Mouse (Mus musculus) thymus, postnatal 4 days (tissue): ENCODE results near the gene Sp8.
A peak's percentile ranks its signal among the peaks of the same experiment; 100 is the strongest.

Source experiments
- DNase-seq: peaks from one replicate; pipeline ENCODE4 v3.0.0; 2021

The Sp8 gene

GRCm38 (mm10) chr12:118846221-118846620, at the start of gene Sp8:
Sp8 (plus strand) TSS chr12:118846329.
- DNase-seq = no peak

- DNase-seq = no peak
Observed at GRCm38 (mm10) chr12:118811328-118811961, 34.7 kb upstream of the Sp8 start.

DNA sequence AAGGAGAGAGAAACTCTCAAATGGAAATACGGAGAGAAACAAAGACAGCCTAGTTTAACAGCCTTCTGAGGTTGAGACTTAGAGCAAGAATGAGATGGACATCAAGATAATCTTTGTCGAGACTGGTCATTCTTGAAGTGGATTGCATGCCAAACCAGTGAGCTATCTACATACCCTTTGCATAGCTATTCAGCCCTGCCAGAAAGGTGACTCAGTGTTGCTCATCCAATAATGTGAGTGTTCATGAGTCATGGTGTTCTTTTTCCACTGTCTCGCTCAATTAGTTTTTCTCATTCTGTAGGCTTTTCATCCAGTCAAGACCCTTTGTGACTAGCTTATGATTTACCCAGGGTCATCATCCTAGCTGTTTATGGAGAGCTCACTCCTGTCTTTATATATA, 31.6 kb upstream of the Sp8 start:
- no peak for DNase-seq

DNA sequence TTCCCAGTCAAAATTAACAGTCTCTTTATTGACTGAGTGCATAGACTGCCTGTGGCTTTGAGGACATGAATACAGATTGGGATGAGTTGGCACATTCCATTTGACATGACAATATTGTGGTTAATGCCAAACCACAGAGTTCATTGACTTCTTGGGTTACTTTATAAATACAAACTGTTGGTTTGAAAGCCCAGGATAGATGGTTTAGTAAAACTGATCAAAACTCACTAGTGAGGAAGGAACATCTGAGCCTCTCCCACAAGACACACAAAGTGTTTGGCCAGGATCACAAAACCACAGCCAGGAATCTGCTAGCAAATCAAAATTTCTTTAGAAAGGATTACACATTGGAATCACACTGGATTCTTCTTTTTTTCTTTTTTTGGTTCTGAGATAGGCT, 30.0 kb upstream of the Sp8 start:
- no peak for DNase-seq

DNA sequence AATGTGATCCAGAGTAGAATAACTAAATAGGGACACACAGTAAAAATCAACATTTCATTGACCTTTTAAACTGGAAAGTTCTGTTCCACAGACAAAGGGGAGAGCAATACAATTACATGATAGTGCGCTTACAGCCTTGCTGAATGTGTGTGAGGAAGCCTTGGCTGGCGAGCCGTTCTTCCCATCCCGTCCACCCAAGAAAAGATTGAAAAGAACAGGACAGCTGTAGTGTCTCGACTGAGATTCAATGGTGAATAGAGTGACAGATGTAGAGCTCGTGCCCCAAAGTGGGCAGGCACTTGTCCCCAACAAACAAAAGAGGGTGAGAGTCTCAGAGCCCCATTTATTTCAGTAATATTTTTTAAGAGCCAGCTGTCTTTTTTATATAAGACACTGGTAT, 16.2 kb upstream of the Sp8 start:
- DNase-seq = no peak

DNA sequence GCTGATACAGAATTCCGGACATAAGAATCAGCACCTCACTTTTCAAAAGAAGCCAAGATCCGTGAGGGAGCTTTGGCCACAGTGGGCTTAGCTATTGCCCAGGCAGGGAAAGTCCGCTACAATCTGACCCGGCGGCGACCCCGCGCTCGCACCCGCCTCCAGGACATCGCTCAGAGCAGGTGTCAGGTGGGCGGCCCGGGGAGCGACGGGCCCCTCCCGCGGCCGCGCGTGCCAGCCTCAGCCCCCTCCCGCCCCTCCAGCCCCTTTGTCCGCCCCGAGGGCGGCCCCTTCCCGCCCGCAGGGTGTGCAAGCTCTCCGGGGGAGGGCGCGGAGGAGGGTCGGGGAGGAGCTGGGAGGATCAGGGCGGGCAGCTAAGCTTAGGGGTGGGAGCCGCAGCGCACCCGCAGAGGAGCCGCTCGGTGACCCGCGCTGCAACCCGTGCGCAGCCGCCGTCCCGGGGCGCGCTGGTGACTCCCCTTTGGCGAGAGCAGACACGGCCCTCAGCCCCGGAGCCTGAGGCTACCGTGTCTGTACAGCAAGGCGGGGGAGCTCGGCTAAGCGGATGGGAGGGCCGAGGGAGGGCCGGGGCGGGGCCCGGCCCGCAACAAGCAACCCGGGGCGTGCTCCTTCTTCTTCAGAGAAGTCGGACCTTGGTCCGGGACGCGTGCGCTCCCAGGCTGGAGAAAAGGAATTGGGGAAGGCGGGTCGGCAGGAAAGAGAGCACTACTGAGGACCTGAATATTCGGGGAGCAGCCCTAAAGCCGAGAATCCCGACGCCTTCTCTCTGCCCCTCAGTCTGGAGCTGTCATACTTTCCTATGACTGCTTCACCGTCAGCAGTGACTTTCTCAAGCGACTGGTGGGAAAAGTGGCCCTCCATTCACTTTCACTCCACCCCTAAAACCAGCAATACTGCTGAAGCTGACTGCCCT, 9.5 kb upstream of the Sp8 start:
- DNase-seq = peak; percentile 16

DNA sequence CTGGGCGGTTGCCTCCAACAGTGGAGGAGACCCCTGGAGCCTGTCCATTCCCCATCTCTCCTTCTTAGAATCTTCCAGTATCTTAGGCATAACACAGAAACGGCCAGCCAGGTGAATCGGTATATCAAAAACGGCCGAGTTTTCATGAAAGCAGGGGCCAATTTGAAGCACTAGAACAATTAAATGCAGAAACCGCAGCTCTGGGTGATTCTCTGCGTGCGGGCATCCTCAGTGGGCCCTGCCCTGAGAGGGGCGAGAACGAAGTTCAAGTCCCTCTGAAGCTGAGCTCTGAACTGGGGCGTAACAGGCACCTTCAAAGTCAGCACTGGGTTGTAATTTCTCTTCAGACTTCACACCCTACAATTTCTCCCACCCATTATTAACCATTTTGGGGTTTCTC, 8.8 kb upstream of the Sp8 start:
- DNase-seq = no peak

GRCm38 (mm10) chr12:118838260-118838659, 7.9 kb upstream of the Sp8 start:
- DNase-seq = no peak

GRCm38 (mm10) chr12:118839398-118839797, 6.7 kb upstream of the Sp8 start:
- DNase-seq = no peak

DNA sequence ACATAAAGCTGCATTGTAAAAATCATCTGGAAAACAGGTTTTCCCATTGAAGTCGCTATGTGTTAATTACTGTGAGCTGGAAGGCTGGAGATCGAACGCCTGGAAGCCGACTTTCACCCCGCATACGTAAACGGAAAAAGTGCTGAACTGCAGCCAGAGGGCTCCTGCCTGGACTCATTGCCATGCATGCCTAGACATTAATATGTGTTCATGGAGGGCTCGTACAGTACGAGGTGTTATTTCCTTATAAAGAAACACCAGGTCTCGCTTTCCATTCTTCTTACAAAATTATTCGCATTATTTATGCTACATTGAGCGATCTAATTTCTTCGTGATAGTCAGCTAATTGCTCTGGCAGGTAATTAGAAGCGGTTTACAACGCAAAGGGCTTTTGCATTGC, 5.8 kb upstream of the Sp8 start:
- no peak for DNase-seq

DNA sequence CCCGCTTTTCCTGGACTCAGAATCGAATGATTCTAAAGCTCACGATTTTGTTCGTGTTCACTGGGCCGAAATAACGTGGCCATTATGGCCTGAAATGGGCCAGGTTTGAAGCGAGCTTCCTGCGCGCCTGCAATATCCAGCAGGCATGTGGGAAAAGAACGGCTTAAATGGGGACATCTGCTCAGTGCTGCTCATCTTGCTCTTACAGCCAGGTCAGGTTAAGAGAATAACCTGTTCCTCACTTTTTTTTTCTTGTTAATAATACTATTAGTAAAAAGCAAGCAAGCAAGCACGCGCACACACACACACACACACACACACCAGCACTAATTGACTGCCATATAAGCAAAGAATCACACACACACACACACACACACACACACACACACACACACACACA, 5.3 kb upstream of the Sp8 start:
- no peak for DNase-seq

- no peak for DNase-seq
Observed at GRCm38 (mm10) chr12:118841381-118841922, 4.7 kb upstream of the Sp8 start.

DNA sequence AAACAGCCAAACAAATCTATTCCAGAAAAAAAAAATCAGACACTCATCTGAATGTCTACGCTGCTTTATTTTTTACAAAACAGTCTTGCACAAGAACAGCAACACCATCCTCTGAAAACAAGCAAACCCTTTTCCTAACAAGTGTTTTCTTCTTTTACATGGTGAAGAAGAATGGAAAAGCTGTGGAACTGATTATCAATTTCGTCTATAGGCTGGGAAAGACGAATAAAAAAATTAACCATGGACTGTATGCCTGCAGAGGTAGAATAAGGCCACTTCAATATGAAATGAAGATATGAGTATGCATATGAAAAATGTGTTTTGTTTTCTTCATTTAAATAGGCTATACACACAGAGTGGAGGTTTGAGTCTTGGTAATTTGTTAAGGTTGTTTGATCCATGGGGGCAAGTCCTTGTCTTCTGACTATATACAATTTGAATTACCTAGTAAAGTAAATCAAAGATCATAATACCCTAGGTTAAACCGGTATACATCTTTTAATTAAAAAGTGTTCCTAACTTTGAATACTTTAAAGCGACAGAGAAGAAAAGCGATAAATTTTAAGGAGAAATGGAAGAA, 4.1 kb upstream of the Sp8 start:
- DNase-seq = no peak

GRCm38 (mm10) chr12:118842671-118843411, 3.3 kb upstream of the Sp8 start:
- peak; percentile 16 for DNase-seq

- DNase-seq = no peak
Observed at GRCm38 (mm10) chr12:118844111-118844510, 2.0 kb upstream of the Sp8 start.

DNA sequence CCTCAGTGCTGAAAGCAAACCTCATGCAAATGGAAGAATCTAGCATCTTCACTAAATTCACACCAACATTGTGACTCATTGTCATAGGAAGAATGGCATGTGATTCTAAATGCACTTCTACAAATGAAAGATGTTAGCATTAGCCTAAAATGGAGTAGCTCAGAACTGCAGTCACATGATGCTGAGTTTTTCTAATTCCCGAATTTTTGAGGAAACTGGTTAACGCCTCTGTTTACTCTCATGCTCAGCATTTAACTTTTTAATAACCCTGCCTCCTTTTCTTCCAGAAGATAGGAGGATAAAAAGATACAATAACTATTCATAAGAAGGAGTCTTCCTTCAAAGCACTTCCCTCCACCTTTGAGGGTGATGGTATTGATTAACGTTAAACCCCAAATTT, 1.3 kb upstream of the Sp8 start:
- no peak for DNase-seq

GRCm38 (mm10) chr12:118845351-118845750, 778 bp upstream of the Sp8 start:
- DNase-seq = no peak

DNA sequence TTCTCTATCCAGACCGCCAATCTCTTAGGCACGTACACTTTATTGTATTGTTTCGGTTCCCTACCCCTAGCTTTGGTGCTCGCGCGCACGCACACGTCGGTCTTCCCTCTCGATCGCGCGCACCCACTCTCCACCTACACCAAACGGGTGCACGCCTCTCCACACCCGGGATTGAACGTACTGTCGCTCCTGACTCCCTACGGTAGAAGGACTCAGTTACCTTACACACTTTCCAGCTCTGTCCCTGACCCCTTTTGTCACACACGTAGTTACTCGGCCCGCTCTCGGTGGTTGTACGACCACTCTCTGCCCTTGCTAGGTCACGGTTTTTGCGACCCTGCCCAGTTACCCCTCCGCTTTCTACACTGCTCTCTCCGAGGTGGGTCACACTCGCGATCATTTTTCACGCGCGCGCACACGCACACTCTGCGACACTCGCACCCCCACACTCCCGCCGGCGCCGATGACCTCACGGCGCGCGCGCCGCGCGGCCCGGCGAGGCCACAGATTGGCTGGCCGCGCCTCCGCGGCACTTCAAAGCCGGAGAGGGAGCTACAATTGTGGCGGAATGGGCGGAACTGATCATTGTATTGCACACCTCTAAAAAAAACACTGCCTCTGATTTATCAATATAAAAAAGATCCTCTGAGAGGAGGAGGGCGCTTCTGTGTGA, 656 bp downstream of the Sp8 start:
- peak; percentile 55 for DNase-seq

DNA sequence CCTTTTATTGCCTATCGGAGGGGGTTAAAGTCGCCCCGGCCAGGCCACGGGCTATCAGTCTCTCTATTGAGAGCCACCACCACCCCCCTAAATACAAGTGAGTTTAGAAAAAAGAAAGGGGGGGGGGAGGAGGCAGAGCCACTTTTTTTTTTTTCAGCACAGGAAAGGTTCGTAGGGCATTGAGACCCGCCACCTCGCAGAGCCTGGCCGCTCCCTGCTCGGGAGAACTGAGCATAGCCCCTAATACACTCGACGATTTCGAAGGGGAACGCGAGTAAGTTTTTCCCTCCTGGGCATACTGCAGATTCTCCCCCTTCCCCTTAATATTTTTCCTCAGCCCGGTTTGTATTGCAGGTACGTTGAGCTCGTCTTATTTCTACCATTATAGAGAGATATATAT, 1.3 kb downstream of the Sp8 start:
- DNase-seq = no peak

GRCm38 (mm10) chr12:118847861-118848495, 1.8 kb downstream of the Sp8 start:
- peak; percentile 35 for DNase-seq

- peak; percentile 21 for DNase-seq
Observed at GRCm38 (mm10) chr12:118848496-118849202, 2.5 kb downstream of the Sp8 start.
